Mouse (Mus musculus) hindbrain, embryonic 13.5 days (tissue): Measurements from ENCODE around the gene Ugt1a5. TPM values are rescaled to one million over a fixed set of nuclear protein-coding genes. Genes with fewer than 3 reads are reported as not detected.
"Not testable (repeated sequence)": the region's sequence is repeated elsewhere in the genome, so short reads cannot be mapped to it uniquely, and the experiment has no call there.

ENCODE experiments used
- ATAC-seq: fragments of 200-750 bp; cut with Nextera tagmentation; 2 replicates; pipeline ENCODE4 v1.8.0; 2017; ENCODE audit warnings: moderate TSS enrichment; ENCODE audit not compliant: low FRiP score
- H3K27ac ChIP-seq: fragments of 300-500 bp; sonication (generic); 2 replicates; pipeline ENCODE4 v1.5.1; 2015; ENCODE audit warnings: inconsistent platforms, mild to moderate bottlenecking, moderate library complexity
- H3K27me3 ChIP-seq: fragments of 300-500 bp; sonication (generic); 2 replicates; pipeline ENCODE4 v1.6.1; 2015; ENCODE audit warnings: mild to moderate bottlenecking, inconsistent platforms
- H3K36me3 ChIP-seq: fragments of 300-500 bp; sonication (generic); 2 replicates; pipeline ENCODE4 v1.6.1; 2015; ENCODE audit warnings: mild to moderate bottlenecking, inconsistent platforms
- H3K4me1 ChIP-seq: fragments of 300-500 bp; sonication (generic); replicated peaks from 2 replicates; pipeline ENCODE4 v1.6.1; 2015; ENCODE audit warnings: inconsistent platforms
- H3K4me2 ChIP-seq: fragments of 300-500 bp; sonication (generic); 2 replicates; pipeline ENCODE4 v1.6.1; 2015; ENCODE audit warnings: inconsistent platforms, mild to moderate bottlenecking, moderate library complexity
- H3K4me3 ChIP-seq: fragments of 300-500 bp; sonication (generic); 2 replicates; pipeline ENCODE4 v1.5.1; 2015; ENCODE audit warnings: mild to moderate bottlenecking, inconsistent platforms
- H3K9ac ChIP-seq: fragments of 300-500 bp; sonication (generic); 2 replicates; pipeline ENCODE4 v1.6.1; 2015; ENCODE audit warnings: mild to moderate bottlenecking, inconsistent platforms
- H3K9me3 ChIP-seq: fragments of 300-500 bp; sonication (generic); 2 replicates; pipeline ENCODE4 v1.6.1; 2016; ENCODE audit warnings: inconsistent platforms
- WGBS: fragments of 180-500 bp; shearing (Covaris S2); methylation state at CpG from one replicate; pipeline ENCODE4 v1.1.7; 2015; 5-methylcytosine and 5-hydroxymethylcytosine counted together
- polyA plus RNA-seq: library from polyadenylated mRNA; unstranded; fragments of >200 nt; fragmentation: Nextera tagmentation; extraction: Ambion mirVana; gene quantifications from 2 replicates; pipeline ENCODE4 v1.2.1, GENCODE M21; 2015

Gene Ugt1a5
- polyA plus RNA-seq, 1 experiment from 2014 or later, result not detected

DNA sequence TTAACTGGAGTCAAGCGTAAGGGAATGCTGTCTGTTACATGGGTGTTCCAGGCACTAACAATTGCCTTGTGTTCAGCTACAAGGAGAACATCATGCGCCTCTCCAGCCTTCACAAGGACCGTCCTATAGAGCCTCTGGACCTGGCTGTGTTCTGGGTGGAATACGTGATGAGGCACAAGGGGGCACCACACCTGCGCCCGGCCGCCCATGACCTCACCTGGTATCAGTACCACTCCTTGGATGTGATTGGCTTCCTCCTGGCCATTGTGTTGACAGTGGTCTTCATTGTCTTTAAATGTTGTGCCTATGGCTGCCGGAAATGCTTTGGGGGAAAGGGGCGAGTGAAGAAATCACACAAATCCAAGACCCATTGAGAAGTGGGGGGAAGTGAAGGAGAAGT, 52.2 kb downstream of the Ugt1a5 start:
- H3K4me3 ChIP-seq, result no peak overlapping the region
- H3K9me3 ChIP-seq, result peaks cover 47% of the 10 kb centered on the region

DNA sequence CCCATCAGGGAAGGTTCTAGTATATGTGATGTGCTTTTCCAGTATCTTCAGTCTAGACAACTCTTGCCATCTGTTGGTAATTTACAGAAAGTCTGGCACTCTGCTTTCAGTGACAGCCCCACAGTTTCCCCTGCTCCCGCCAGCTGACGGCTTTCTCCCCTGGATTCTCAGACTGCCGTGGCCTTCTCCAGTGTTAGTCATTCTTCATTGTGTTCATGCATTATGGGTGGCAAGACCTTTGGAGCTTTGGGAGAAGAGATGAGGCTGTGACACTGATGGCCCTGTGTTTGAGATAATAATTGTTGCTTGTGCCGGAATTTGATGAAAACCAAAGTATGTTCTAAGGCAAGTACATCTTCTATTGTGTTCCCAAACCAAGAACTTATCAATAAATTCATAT, 52.8 kb downstream of the Ugt1a5 start:
- ATAC-seq, result no peak
- H3K9me3 ChIP-seq, result peaks cover 42% of the 10 kb centered on the region
- no peak overlapping the region for H3K9ac ChIP-seq
- no peak overlapping the region for H3K27ac ChIP-seq
- no peak overlapping the region for H3K4me3 ChIP-seq
- H3K4me2 ChIP-seq, result no peak overlapping the region
- H3K36me3 ChIP-seq, result no peaks in the 10 kb centered on the region
- H3K27me3 ChIP-seq, result no peaks in the 10 kb centered on the region
- 54% methylated on average over 4 of the region's 4 CpGs for WGBS
- no peaks in the 10 kb centered on the region for H3K4me1 ChIP-seq

More for the DNA sequence above, 52.2 kb downstream of the Ugt1a5 start:
- Histone ChIP-seq H3K27ac (no peak overlapping the region), H3K27me3 (no peaks in the 10 kb centered on the region), H3K4me1 (no peaks in the 10 kb centered on the region), H3K36me3 (no peaks in the 10 kb centered on the region), H3K9ac (no peak overlapping the region), H3K4me2 (no peak overlapping the region)
- 75% methylated on average over 9 of the region's 9 CpGs for WGBS
- ATAC-seq, result no peak

DNA sequence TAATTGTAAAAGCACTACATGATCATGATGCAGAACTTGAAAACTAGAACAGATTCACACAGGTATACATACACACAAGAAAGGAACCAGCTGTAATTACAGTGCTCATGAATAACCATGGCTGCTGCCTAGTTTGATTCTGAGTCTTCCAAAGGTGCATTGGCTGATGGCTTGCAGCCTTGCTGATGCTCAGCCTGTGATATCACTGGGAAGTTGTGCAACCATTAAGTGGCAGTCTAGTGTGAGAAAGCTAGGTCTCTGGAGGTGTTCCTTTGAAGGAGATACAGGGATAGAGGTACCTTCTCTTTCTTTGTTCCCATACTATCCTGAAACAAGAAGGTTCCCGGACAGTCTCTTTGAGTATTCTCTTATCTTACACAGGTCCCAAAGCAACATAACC, 53.2 kb downstream of the Ugt1a5 start:
- Histone ChIP-seq H3K9ac (no peak overlapping the region), H3K4me2 (no peak overlapping the region), H3K27me3 (no peaks in the 10 kb centered on the region), H3K9me3 (peaks cover 37% of the 10 kb centered on the region), H3K27ac (no peak overlapping the region), H3K36me3 (no peaks in the 10 kb centered on the region), H3K4me1 (no peaks in the 10 kb centered on the region), H3K4me3 (no peak overlapping the region)
- WGBS, result 14% methylated on average over 1 of the region's 1 CpGs
- ATAC-seq, result no peak

DNA sequence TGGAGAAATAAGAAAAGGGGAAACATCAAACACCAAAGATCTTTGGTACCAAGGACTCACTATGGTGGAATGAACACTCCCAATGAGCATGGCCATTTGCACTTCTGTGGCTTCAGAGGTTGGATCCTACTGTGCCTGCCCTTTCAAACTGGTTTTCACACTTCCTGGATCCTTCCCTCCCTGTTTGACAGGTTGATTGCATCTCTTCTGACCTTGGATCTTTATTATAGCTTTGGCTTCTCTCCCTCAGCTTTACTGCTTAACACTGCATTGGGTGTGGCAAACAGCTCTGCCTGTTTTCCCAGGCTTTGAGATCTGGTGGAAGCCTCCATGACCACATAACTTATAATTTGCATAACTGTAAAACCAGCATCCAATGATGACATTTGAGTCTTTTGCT, 54.5 kb downstream of the Ugt1a5 start:
- Histone ChIP-seq H3K36me3 (no peaks in the 10 kb centered on the region), H3K9me3 (peaks cover 27% of the 10 kb centered on the region), H3K27ac (no peak overlapping the region), H3K4me2 (no peak overlapping the region), H3K4me3 (no peak overlapping the region), H3K9ac (no peak overlapping the region), H3K27me3 (no peaks in the 10 kb centered on the region), H3K4me1 (no peaks in the 10 kb centered on the region)
- ATAC-seq, result no peak

DNA sequence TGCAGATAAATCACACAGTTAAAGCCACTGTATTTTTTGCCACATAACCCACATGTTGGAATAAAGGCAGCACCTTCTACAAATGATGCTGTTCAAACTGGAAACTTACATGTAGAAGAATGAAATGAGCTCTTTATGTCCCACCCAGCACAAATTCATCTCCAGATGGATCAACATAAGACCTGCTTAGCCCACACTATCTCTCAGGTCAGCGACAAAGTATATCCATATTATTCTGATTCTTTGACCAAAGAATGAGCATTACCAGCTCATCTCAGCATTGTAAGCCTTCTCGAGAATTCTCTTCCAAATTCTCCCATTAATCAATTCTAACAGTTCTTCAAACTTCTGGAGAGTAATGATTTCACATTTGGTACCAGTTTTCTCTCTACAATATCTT, 56.4 kb downstream of the Ugt1a5 start:
- Histone ChIP-seq H3K27me3 (no peaks in the 10 kb centered on the region), H3K36me3 (no peaks in the 10 kb centered on the region), H3K4me1 (no peaks in the 10 kb centered on the region), H3K9me3 (peaks cover 29% of the 10 kb centered on the region), H3K27ac (no peak overlapping the region), H3K4me2 (no peak overlapping the region), H3K9ac (no peak overlapping the region), H3K4me3 (no peak overlapping the region)
- no peak for ATAC-seq
- 54% methylated on average over 2 of the region's 2 CpGs for WGBS

DNA sequence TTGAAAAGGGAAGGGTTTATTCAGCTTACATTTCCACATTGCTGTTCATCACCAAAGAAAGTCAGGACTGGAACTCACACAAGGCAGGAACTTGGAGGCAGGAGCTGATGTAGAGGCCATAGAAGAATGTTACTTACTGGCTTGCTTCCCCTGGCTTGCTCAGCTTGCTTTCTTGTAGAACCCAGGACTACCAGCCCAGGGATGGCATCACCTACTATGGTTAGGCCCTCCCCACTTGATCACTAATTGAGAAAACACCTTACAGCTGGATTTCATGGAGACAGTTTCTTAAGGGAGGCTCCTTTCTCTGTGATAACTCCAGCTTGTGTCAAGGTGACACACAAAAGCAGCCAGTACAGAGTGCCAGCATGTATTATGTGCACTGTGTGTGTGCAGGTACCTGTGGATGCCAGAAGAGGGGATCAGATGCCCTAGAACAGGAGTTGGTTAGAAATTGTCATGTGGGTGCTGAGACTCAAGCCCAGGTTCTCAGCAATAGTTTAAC, 57.3 kb downstream of the Ugt1a5 start:
- H3K9me3 ChIP-seq, result peaks cover 33% of the 10 kb centered on the region

DNA sequence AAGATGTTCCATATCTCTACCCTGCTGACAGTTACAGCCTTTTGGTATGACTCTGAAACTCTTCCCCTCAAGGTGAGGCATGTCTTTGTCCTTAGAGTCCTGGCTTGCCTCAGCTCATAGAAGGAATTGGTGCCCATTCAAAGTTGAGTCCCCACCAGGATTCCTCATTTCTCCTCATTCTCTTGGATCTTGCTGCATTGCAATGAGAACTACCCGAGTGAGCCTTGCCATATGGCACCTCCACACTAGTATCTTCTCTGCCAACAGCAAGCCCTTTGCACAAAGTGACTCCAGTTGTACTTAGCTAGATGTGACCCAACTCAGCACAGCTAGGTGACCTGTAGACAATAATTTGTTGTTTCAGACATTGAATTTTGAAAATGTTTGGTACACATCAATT, 57.8 kb downstream of the Ugt1a5 start:
- no peak overlapping the region for H3K4me2 ChIP-seq
- 62% methylated on average over 1 of the region's 1 CpGs for WGBS
- no peaks in the 10 kb centered on the region for H3K36me3 ChIP-seq

More for the DNA sequence above, 57.3 kb downstream of the Ugt1a5 start:
- H3K4me3 ChIP-seq, H3K36me3 ChIP-seq, H3K4me2 ChIP-seq, H3K27ac ChIP-seq, H3K9ac ChIP-seq, ATAC-seq, H3K27me3 ChIP-seq, H3K4me1 ChIP-seq: not testable (repeated sequence)

DNA sequence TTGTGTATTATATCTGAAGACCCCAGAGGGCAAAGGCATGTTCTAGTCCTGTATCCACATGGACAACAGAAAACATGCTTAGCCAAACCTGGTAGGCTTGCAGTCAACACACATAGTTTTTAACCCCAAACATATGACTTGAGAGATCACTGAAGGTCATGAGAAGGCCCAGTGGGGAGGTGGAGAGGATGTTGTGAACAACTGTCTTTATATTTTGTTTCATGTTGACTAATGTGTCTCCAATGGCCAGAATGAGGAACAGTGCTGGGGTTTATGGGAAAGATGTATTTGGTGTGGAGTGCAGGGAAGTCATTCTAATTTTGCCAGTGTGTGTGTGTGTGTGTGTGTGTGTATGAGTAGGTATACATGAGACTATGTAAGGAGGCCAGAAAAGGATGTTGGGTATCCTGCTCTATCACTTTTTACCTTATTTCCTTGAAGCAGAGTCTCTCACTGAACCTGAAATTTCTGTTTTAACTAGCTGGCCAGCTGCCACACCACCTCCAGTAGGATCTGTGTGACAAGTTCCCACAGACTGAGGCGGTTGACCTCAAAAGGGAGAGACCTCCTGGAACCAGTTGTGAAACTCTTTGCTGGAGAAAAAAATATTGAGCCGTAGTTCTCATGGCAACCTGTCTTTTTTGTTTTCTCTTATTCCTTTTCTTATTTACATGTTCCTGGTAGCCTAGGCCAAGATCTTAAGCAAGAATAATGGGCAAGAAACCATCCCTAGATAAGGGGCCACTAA, 58.4 kb downstream of the Ugt1a5 start:
- H3K4me3 ChIP-seq, result no peak overlapping the region
- H3K27ac ChIP-seq, result no peak overlapping the region
- no peaks in the 10 kb centered on the region for H3K36me3 ChIP-seq
- no peak for ATAC-seq
- 66% methylated on average over 2 of the region's 2 CpGs for WGBS
- no peak overlapping the region for H3K9ac ChIP-seq
- no peak overlapping the region for H3K4me2 ChIP-seq
- no peaks in the 10 kb centered on the region for H3K4me1 ChIP-seq
- peaks cover 44% of the 10 kb centered on the region for H3K9me3 ChIP-seq
- H3K27me3 ChIP-seq, result no peaks in the 10 kb centered on the region

More for the DNA sequence above, 57.8 kb downstream of the Ugt1a5 start:
- Histone ChIP-seq H3K27me3 (no peaks in the 10 kb centered on the region), H3K9me3 (peaks cover 38% of the 10 kb centered on the region), H3K4me3 (no peak overlapping the region), H3K4me1 (no peaks in the 10 kb centered on the region), H3K9ac (no peak overlapping the region), H3K27ac (no peak overlapping the region)
- no peak for ATAC-seq

DNA sequence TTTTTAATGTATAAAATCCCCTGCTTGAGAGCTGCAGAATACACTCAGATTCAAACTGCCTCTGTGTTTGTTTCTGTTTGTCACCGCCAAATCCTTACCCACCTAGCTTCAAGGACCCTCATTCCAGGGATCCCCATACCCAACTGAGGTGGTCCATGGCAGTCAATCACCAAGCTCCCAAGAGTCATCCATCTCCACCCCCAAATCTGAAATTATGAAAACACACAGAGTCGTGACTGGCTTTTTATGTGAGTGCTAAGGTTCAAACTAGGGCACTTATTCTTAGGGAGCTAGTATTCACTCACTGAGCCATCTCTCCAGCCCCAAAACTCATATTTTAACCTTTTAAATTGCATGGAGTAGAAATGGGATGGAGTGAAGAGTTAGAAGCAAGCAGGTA, 59.5 kb downstream of the Ugt1a5 start:
- not testable (repeated sequence) for H3K4me3 ChIP-seq, ATAC-seq, H3K9ac ChIP-seq, H3K27ac ChIP-seq, H3K4me2 ChIP-seq, H3K36me3 ChIP-seq, H3K4me1 ChIP-seq, H3K27me3 ChIP-seq
- H3K9me3 ChIP-seq, result peaks cover 55% of the 10 kb centered on the region
- WGBS, result 40% methylated on average over 2 of the region's 2 CpGs

DNA sequence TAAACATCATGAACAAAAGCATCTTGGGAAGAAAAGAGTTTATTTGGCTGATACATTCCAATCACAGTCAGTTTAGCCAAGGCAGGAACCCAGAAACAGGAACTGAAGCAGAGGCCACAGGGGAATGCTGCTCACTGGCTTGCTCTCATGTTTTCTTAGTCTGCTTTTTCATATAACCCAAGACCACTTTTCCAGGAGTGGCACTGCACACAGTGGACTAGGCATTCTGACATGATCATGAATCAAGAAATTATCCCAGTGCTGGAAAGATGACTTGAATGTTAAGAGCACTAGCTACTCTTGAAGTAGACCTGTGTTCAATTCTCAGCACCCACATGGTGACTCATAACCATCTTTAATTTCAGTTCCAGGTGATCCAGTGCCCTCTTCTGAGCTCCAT, 59.9 kb downstream of the Ugt1a5 start:
- Histone ChIP-seq H3K27me3 (no peaks in the 10 kb centered on the region), H3K9ac (no peak overlapping the region), H3K36me3 (no peaks in the 10 kb centered on the region), H3K27ac (no peak overlapping the region), H3K4me1 (no peaks in the 10 kb centered on the region), H3K4me3 (no peak overlapping the region), H3K4me2 (no peak overlapping the region), H3K9me3 (peaks cover 59% of the 10 kb centered on the region)
- no peak for ATAC-seq

DNA sequence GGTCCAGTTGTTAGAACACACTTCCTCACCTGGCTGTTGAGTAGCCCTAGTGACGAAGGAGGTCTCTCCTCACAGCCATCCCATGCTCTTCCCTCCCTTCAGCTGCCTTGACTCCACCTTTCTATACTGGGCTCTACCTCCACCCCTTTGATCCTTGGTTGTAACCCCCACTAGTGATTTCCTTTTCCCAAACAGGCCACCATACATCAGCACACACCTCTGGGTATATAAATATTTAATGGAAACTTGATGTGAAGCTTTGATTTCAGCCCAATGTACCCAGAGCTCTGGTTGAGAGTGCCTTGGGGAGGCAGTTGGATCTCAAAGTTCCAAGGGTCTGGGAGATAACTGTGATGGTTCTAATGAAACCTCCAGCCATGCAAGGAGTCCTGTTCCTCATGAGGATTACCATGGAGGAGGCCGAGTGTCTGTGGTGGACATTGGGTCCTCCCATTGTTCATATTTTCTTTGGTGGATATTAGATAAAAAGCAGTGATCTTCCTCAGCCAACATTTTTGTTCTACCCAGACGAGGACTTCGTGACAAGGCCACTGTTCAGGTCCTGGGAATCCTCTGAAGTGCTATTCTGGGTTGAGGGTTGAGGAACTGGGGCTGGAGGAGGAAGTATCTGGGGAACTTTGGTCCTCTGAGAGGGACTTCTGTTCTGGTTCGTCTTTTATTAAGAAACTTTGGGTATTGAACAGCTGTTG, 61.0 kb downstream of the Ugt1a5 start, which contains the start of gene Mroh2a:
Gene Mroh2a, plus strand, starts transcription at position 317 of the 710 bp plus-strand sequence.
- no peaks in the 10 kb centered on the region for H3K36me3 ChIP-seq
- H3K4me2 ChIP-seq, result no peak within 1 kb of the TSS
- H3K4me1 ChIP-seq, result no peaks in the 10 kb centered on the region
- H3K27ac ChIP-seq, result no peak within 1 kb of the TSS
- H3K4me3 ChIP-seq, result no peak within 1 kb of the TSS
- no peaks in the 10 kb centered on the region for H3K27me3 ChIP-seq
- no peak for ATAC-seq
- H3K9me3 ChIP-seq, result peaks cover 70% of the 10 kb centered on the region
- 52% methylated on average over 5 of the region's 5 CpGs for WGBS
- no peak within 1 kb of the TSS for H3K9ac ChIP-seq

DNA sequence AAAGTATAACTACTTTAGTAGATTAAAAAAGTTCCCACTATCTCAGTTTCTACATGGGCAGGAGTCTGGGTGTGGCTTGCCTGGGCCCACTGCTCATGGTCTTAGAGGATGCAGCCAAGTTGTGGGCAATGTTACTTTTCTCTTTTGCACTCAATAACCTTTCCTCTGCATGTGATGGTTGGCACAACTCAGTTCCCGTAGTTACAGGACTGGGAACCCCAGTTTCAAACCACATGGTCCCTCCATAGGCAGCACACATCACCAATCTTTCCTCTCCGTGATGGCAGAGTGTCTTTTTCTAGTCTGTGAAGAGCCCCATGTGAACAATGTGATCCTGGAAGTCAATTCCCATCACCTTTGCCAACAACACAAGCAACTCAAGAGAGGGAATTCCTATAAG, 61.7 kb downstream of the Ugt1a5 start:
- H3K4me3 ChIP-seq, result no peak overlapping the region
- WGBS, result 57% methylated on average over 2 of the region's 2 CpGs
- no peaks in the 10 kb centered on the region for H3K4me1 ChIP-seq
- no peaks in the 10 kb centered on the region for H3K27me3 ChIP-seq
- no peaks in the 10 kb centered on the region for H3K36me3 ChIP-seq
- H3K4me2 ChIP-seq, result no peak overlapping the region
- no peak for ATAC-seq
- peaks cover 73% of the 10 kb centered on the region for H3K9me3 ChIP-seq
- H3K9ac ChIP-seq, result no peak overlapping the region
- H3K27ac ChIP-seq, result no peak overlapping the region

DNA sequence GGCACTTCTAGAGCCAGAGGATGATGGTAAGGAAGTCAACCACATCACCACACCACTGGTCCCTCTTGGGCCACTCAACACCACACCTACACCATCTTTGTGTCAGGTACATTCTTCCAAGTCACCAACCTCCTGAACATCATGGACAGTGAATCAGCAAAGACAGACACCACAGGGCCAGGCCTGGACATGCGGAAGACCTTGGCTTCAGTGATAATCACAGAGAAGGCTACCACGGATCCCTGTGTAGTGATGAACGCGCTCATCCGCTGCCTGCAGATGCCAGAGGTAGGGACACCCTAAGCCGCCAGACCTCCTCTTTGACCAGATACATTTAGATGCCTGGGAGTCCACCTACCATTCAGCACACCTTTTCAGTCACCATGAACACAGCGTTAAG, 62.3 kb downstream of the Ugt1a5 start:
- no peak overlapping the region for H3K4me2 ChIP-seq
- peaks cover 79% of the 10 kb centered on the region for H3K9me3 ChIP-seq
- no peaks in the 10 kb centered on the region for H3K27me3 ChIP-seq
- H3K36me3 ChIP-seq, result no peaks in the 10 kb centered on the region
- H3K4me1 ChIP-seq, result no peaks in the 10 kb centered on the region
- 74% methylated on average over 7 of the region's 7 CpGs for WGBS
- no peak overlapping the region for H3K9ac ChIP-seq
- no peak overlapping the region for H3K4me3 ChIP-seq
- no peak overlapping the region for H3K27ac ChIP-seq
- no peak for ATAC-seq
